Mouse (Mus musculus) R1 (cell line): Measurements from ENCODE around the gene Ntrk2.

ENCODE experiments used
- DNase-seq: peaks from one replicate; pipeline ENCODE4 v3.0.0-alpha.2; 2018; ENCODE audit warnings: low read depth, low spot score

The Ntrk2 gene

DNA sequence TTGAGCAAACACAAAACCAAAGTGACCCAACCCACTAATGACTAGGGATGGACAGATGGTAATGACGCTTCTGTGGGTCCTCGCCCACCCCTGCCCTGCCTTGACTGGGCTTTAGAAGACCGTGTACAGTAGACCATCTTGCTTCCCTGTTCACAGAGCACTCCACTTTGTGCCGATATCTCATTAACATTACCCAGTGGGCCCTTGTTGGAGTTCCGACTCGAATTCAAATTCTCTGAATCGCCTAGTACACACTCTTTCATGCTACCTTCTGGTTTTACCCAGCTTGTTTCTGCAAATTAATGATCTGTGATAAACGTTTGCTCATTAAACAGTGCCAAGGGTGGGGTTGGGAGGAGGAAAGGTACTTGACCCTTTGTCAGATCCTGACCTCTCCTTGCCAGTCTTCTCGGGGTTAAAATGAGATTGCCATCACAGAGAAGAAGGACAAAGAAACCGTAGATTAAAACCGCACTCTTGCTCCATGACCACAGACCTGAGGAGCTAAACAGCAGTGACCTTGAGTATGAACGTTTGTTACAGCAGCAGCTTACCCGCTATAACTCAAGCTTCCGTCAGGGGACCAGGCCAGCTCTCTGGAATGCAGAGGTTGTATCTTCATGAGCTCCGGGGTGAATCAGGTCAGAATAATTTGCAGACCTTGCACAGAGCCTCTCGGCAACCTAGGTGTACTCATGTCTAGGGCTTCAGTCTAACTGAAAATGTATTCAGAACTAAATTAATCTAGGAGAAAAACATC, 234.0 kb downstream of the Ntrk2 start:
- DNase-seq = no peak

DNA sequence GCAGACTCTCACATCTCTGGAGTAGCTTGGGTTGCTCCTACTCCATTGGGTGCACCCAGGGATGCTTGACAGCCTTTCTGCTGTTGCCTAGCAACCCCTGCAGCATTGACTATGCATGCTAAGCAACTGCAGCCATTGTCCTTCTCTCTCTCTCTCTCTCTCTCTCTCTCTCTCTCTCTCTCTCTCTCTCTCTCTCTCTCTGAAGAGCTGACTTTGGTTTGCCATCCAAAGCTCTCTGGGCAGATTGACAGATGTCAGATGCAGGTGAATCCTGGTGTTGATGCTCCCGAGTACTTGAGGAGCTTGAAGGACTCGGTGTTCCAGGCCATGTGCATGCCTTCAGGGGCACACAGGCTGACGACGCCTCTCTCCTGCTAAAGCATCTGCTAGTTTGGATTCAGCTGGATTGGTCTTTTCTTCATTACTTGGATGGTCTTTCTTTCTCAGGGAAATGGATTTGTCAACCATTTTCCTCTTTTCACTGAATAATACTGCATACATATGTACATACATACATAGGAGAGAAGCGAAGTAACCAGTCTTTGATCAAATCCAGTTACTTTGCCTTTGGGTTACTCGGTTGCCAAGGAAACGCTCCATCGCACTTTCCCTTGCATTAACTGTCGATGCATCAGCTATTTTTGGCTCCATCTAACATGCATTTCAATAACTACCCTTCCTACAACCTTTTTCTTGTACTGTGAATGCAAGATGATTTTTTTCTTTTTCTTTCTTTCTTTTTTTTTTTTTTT, 234.8 kb downstream of the Ntrk2 start:
- DNase-seq = peak; percentile 55

DNA sequence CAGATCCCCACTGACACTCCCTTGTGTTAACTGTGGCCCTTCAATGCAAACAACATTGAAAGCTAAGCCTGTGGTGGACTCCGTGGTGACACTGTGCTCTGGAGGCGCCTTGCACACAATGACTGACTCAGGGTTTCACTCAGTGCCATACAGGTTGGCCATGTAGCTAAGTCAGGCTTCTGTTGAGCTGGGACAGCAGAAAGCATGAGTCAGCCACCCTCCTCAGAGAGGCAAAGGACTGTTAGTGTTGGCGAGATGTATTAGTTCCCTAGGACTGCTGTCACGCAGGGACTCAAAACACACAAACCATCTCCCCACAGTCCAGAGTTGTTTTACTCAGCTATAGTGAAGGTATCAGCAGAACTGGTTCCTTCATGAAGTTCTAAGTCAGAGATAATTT, 245.8 kb downstream of the Ntrk2 start:
- DNase-seq = no peak

DNA sequence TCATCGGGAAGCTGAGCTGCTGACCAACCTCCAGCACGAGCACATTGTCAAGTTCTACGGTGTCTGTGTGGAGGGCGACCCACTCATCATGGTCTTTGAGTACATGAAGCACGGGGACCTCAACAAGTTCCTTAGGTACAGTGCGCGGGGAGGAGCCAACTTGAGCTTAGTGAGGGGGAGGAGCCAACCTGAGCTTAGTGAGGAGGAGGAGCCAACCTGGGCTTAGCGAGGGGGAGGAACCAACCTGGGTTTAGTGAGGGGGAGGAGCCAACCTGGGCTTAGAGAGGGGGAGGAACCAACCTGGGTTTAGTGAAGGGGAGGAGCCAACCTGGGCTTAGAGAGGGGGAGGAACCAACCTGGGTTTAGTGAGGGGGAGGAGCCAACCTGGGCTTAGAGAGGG, 248.0 kb downstream of the Ntrk2 start:
- peak; percentile 67 for DNase-seq

DNA sequence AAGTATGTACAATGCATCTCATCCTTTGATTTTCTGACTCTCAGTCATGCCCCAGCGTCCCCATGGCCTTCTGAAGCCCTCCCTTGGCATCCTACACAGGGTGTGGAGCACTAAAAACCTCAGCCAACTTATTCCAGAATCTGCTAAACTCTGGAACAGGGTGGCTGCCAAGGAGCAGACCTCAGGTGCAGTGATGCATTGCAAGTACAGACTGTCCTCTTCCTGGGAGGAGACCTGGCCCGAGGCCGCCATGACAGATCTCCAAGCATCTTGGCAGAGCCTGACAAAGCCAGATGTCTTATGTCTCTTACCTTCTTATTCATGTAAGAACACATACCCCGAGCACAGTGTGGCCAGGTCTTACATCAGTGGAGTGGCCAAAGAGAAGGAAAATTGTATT, 250.5 kb downstream of the Ntrk2 start:
- no peak for DNase-seq

DNA sequence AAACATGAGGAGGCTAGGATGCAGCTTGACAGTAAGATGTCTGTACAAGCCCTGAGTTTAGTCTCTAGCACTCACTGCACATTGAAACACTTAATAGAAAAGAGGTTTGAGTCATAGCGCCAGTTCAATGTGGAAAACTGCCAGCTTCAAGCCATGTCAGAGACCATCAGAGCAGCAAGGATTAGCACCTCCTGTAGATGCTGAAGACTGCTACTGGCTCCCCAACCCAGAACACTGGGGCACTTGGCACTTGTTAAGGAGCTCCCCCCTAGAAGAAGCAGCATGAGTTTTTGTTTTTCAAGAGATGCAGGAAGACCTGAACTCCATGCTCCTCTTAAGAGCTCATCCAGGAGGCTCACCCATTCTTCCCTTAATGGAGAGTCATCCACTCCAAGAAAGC, 251.5 kb downstream of the Ntrk2 start:
- DNase-seq = no peak

DNA sequence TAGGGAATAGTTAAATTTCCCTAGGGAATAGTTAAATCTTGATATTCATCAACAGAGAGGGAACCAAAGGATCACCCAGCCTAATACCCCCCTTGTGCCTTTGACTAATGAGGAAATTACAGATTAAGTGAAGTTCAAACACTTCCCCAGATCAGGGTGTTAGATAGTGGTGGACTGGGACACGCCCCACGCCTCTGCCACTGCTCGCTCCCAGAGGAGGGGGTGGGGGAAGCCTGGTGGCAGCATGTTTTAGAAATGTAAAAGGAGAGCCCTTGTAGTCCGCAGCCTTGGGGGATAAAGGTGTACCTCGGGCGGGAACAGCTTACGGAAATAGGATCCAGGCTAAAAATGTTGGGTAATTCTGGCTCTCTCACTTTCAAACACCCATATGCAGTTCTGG, 252.7 kb downstream of the Ntrk2 start:
- DNase-seq = peak; percentile 27

DNA sequence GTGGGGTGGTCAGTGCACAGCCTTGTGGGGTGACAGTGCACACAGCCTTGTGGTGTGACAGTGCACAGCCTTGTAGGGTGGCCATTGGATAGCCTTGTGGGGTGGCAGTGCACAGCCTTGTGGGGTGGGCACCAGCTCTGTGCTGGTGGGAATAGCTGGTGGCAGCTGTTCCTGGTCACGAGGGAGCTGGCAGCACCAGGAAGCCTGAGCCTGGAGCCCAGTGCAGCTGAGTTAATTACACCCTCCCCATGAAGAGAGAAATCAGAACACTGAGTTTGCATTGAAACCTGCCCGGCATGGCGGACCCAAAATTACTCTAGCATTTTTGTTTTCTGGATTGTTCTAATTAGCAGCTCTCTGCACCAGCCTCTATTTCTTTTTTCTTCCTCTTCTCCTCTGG, 259.3 kb downstream of the Ntrk2 start:
- DNase-seq = no peak

DNA sequence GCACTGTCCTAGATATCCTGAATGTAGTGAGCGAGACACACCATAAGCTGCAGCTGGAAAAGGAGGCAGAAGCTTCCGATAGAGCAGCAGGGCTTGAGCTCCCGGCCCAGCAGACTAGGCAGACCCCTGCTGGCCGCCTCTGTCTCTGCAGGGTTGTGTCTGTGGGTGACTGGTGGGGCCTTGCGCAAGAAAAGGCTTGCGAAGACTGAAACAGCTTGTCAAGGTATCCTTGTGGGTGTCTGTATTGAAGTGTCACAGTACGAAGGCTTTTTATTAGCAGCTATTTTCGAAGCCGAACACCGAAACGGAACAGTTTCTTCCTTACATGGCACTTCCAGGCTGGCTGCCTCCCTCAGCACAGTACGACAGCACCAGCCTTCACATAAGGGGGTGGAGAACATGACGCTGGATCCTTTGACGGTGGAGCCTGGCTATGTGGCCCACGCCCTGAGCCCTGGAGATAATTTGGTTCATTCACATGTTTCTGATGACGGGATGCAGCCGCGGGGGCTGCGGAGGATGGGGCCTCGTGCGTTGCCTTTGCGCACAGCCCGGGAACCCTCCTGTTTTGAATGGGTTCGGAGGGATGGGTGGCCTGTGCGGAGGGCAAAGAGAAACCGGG, 267.4 kb downstream of the Ntrk2 start:
- DNase-seq = peak; percentile 75

DNA sequence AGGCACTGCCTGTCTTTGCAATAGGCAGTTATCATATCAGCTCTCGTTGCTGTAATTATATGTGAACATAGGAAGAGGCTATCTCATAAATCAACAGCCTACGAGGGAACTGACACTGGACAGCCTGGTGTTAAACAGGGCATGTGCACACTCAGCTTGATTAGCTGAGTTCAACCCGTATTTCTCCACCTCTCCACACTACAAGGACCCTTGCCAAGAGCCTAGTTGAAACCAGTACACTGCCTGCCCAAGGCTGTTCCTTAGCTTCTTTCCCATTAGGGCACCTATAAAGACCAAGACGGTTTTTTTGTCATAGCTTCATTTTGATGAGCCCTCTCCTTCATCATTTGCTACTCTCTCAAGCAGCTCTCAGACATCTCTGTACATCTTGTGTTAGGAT, 270.1 kb downstream of the Ntrk2 start:
- no peak for DNase-seq

DNA sequence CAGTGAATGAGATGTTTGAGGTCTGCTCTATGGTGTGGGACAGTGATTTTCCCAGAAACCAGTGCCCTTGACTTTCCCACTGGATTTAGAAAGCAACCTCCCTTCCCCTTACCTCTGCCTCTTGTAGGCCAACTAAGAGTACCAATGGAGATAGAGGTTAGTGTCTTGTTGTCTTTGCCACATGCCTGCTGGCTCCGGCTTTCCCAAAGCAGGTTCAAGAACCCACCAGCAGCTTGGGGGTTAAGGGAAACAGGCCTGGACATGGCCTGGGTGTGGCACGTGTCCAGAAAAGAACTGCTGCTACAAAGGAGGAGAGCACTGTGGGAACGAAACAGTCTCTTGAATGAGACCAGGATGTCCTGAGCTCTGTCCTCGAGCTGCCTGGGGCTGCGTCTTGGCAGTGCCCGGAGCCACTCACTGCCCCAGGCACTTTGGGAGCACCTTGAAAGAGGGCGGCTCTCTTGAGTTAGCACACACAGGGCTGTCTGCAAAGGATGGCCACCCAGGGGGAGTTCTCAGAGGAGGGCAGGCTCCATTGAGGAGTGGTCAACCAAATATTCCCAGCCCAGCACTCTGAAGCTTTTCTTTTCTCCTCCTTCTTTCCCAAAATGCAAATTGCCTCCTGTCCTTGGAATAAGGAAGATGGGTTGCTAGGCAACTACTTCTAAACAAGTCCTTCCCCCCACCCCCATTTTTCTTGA, 273.5 kb downstream of the Ntrk2 start:
- peak; percentile 15 for DNase-seq

DNA sequence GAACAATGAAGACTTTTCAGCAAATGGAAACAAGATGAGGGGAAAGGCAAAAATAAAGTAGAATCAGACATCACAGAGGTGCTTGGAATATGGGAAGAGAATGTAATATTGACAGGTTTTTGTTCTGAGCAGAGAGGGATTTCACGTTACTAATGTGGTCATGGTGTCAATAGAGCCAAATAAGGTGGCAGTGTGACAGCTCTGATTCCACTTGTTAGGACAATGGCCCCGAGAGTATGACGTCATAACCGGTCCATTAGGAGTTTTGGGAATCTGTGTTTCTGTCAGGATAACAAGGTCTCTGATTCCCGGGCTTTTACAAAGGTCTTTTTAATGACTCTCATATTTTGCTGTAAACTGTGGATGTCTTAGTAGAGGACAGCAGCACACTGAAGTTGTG, 274.1 kb downstream of the Ntrk2 start:
- no peak for DNase-seq

DNA sequence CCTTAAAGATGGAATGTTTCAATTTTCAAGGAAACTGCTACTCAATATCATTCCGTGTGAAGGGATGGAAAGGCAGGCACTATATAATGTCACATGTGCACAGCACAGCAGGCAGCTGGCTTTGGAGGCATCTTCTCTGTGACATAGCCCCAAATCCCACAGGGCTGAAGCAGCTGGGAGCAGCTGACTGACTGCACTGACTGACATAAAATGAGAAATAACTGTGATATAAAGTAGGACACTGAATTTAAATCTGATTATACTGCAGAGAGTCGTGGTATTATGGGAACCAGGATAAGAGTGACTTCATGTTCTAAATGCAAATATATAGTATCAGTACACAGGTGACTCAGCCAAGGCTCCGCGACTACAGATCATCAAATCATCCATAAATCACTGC, 282.6 kb downstream of the Ntrk2 start:
- DNase-seq = no peak

DNA sequence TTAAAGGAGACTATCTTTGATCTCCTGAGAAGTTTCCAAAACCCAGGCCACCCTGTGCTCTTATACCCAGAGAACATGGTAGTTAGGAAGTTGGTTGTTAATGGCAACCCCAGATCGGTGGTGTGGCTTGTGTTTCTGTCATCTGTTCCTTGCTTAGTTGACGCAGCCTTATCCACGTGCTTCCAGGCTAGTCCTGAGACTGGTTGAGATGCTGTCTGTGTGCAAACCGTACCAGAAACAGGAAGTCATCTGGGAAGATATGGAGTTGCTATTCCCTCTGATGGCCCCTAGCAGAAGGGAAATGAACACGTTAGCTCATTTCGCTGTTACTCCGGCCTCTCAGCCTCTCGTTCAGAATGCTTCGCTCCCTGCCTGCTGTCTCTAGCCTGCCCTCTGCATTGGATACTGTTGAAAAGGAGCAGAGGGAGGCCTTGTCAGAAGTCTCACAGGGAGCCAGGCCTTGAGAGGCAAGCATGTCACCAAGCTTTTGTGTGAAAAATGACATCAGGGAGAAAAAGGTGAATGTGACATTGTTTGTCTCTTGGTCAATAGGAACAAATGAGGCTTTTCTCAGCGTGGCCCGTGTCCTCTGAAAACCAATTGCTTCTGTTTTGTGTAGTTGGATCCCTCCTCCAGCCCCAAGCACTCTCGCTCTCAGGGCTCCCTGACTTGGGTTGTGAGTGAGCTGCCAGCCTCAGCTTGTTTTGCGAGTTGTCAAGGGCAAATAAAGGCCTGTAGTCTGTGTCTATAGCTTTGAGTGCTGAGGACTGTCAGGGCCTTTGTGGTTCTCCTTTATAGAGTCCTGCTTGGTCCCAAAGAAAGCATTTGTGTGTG, 285.0 kb downstream of the Ntrk2 start:
- DNase-seq = no peak

DNA sequence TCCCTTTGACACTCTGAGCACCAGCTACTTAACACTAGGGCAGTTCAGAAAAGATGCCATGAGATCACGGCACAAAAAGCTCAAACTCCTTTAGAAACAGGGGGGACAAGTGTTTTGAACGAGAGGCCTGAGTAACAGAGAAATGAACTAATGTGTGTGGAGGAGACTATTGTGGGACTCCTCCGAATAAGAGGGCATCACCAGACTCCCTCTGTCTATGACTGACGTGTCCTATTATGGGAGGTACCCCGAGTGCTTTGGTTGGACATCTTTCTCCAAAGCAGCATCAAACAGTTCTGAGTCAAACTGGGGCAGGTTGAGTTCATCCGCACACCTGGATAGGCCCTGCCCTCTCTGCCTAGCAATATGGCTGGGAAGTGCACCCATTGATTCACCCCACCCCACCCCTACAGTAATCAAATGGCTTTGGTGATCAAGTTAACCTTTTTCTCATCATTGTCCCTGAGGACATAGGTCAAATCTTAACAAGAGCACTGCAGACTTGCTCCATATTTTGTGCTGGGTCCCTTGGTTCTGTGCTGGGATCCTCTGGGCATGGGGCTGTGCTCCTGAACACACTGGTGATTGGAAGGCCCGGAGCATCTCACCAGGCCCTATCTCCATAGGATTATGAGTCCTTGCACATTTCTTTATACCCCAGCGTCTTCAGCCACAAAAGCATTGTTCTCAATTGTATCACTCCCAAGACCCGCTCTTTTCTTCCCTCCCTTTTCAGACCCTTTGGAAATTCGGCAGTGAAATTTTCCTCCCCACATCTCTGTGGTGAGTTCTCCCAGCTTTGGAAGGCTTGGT, 285.9 kb downstream of the Ntrk2 start:
- no peak for DNase-seq

DNA sequence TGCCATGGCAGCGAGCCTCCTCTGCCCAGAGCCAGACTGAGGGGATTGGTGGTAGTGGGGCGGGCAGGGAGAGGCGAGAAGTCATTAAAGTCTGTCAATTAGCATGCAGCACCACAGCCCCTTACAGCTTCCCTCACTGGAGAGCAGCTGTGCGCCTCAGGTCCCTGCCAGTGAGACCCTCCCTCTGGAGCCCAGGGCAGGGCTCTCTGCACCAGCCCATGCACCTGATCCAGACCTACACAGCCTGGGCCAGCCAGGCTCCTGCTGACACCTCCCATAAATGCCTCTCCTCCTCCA, 286.4 kb downstream of the Ntrk2 start:
- peak; percentile 74 for DNase-seq

DNA sequence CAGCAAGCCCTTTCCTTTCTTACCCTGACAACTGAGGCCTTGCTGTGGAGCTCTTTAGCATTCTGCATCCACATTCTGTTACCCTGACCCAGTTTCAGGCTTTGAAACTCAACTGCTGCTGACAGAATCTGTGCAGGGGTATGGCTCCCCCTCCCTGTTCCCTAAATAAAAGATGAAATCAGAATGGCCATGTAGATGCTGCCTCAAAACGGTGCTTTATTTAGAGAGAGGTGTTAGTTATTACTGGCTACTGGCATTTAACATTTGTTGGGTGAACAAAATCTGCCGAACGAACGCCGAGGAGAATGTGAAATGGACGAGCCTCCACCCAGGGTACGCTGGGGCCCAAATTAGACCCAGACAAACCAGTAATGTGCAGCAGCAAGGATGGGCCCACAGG, 288.4 kb downstream of the Ntrk2 start:
- DNase-seq = no peak

DNA sequence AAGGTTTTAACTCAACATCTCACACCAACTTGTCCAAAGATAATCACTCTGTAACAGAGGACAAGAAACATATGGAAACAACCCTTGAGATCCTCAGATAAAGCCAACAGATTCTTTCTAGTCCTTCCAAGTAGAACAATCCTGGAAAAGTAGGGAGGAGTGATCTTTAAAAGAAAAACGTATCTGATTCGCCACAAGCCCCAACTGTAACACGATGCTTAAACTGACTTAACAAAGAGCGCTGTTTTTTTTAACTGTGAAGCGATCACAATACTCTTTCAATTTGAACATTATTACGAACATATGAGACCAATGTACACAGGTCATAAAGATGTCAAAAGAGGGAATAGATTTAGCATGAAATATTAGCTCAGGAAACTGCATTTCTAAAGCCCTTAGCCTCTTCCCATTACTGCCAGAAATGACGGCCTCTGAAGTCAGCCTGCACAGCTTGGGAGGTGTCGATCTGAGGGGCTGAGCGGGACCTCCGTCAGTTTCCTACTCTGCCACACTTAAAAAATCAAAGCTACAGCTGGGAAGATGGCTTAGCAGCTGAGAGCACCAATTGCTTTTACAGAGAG, 289.5 kb downstream of the Ntrk2 start:
- DNase-seq = no peak

DNA sequence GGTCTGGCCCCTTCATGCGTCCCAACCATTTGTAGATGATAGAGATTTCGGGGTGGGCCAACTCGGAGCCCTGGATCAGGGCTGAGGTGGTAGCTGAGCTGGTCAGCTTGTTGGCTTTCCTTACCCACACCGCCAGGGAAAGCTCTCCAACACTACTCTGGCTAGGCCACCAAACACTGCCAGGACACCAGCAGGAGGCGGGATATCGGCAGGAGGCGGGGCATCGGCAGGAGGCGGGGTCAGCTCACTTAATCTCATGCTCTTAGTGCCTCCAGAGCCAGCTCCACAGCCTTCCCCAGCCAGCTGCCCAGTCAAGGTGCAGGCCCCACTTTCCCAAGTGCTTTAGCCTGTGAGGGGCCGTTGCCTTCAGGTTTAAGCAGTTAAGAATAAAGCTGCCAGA, 293.7 kb downstream of the Ntrk2 start:
- DNase-seq = peak; percentile 57

DNA sequence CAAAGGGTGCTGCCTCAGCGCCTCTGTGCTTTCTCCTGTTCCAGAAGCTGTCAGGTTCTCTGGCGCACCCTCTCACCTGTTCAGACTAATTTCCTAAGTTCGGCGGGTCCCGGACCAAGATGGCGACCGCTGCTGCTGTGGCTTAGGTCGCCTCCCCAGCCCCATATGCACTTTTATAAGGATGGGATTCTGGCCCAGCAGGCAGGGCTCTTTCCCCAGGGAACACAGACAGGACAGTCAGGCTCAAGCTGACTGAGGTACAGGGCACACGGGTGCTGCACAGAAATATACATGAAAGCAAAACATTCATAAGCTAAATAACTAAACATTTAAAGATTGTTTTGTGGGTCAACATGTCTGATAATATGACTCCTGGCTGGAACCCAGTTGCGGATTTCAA, 301.4 kb downstream of the Ntrk2 start:
- DNase-seq = peak; percentile 57
